Mouse (Mus musculus) mouse trophoblast stem cell (cell line): ENCODE data around the gene Scgb3a1.

ENCODE experiments used
- in situ Hi-C, 2 experiments: fragments of 300-500 bp; cut with MseI, MboI; formaldehyde crosslinking; loops; 2 replicates in 1 of 2; 3 replicates in 1 of 2; pipeline ENCODE4 v1.15.1; 2025

The Scgb3a1 gene

GRCm38 (mm10) chr11:49658791-49659469 is 4.5 kb upstream of the Scgb3a1 start:
- in situ Hi-C loops: no loop called here

- in situ Hi-C loops: no loop called here
Measured at GRCm38 (mm10) chr11:49659470-49659799, 4.0 kb upstream of the Scgb3a1 start.

GRCm38 (mm10) chr11:49662292-49662780 is 1.1 kb upstream of the Scgb3a1 start:
- in situ Hi-C loops: no loop called here

GRCm38 (mm10) chr11:49664262-49665140 is 1.1 kb downstream of the Scgb3a1 start:
- in situ Hi-C loops: no loop called here

- in situ Hi-C loops: no loop called here
Measured at GRCm38 (mm10) chr11:49665462-49665861, 2.1 kb downstream of the Scgb3a1 start.

GRCm38 (mm10) chr11:49673433-49673832 is 10.0 kb downstream of the Scgb3a1 start:
- in situ Hi-C loops: no loop called here

- in situ Hi-C loops: no loop called here
Measured at GRCm38 (mm10) chr11:49684237-49684973, 21.0 kb downstream of the Scgb3a1 start.

GRCm38 (mm10) chr11:49695013-49695412 is 31.6 kb downstream of the Scgb3a1 start:
- in situ Hi-C loops: no loop called here

- in situ Hi-C loops: no loop called here
Measured at GRCm38 (mm10) chr11:49695695-49696094, 32.3 kb downstream of the Scgb3a1 start.

- in situ Hi-C loops: no loop called here
Measured at GRCm38 (mm10) chr11:49696472-49696871, 33.1 kb downstream of the Scgb3a1 start.

- in situ Hi-C loops: no loop called here
Measured at GRCm38 (mm10) chr11:49697779-49698178, 34.4 kb downstream of the Scgb3a1 start.

GRCm38 (mm10) chr11:49699079-49699478 is 35.7 kb downstream of the Scgb3a1 start:
- in situ Hi-C loops: no loop called here

- in situ Hi-C loops: no loop called here
Measured at GRCm38 (mm10) chr11:49702014-49702413, 38.6 kb downstream of the Scgb3a1 start.

GRCm38 (mm10) chr11:49704804-49705203 is 41.4 kb downstream of the Scgb3a1 start:
- in situ Hi-C loops: no loop called here

GRCm38 (mm10) chr11:49707834-49708233 is 44.4 kb downstream of the Scgb3a1 start:
- in situ Hi-C loops: no loop called here

GRCm38 (mm10) chr11:49710664-49711063 is 47.3 kb downstream of the Scgb3a1 start:
- in situ Hi-C loops: no loop called here

- in situ Hi-C loops: no loop called here
Measured at GRCm38 (mm10) chr11:49711981-49712554, 48.7 kb downstream of the Scgb3a1 start.

GRCm38 (mm10) chr11:49712555-49713335 is 49.3 kb downstream of the Scgb3a1 start, which contains the start of gene Cnot6:
Gene Cnot6 (minus strand): TSS chr11:49712723.
- in situ Hi-C loops: no loop called here

GRCm38 (mm10) chr11:49713336-49714334 is 50.2 kb downstream of the Scgb3a1 start:
- in situ Hi-C loops: no loop called here
